Mouse (Mus musculus) neutrophil, adult 83 days (primary cell): ENCODE results near the gene Kcmf1. TPM values are rescaled to one million over a fixed set of nuclear protein-coding genes. Genes with fewer than 3 reads are reported as not detected.

ENCODE experiments used
- total RNA-seq, 2 experiments: library from RNA; stranded (reverse); gene quantifications; one replicate each; pipeline ENCODE4 v1.2.4; 2023

Gene Kcmf1
- 10 to 100 TPM; 41.2 to 42.6 TPM for total RNA-seq

DNA sequence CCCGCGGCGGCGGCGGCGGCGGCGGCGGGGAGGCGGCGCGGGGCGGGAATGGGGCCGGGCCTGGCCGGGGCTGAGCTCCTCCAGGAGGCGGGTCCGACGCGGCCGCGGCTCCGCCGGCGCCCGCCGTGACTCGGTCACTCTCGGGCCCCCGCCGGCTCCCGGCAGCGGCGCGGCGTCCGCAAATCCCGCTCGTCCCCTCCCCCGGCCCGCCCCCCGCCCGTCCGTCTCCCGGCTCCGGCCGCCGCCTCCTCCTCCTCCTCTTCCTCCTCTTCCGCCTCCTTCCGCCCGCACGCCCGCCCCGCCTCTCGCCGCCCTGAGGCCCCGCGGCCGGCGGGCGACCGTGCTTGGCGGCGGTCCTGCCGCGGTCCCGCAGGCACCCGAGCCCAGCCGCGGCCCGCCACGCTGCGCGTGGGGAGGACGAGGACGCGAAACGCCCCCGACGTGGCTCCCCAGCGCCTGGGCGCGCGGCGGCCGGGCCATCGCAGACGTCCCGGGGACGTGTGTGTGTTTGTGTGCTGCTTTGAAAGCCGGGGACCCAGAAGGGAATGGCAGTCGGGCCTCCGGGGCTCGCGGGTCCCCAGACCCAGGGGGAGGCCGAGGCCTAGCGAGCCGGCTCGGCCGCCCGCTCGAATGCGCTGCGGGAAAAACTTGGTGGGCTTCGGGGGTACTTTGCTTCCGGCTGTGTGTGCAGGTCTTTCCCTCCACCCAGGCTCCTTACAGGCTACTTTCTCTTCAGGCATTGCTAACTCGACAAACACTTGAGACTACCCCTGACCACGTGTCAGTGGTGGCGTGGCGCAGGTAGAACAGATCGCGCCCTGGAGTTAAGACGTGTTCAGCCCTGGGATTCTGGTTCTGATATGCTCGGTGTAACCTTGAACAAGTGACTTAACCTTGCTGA lies at the start of gene Kcmf1:
TSS of gene Kcmf1 (minus strand) at position 199 of the 901 bp plus-strand sequence.

Other genes starting within 250 kb of the Kcmf1 start
- gene Tcf7l1, start 110.7 kb downstream of the Kcmf1 start, total RNA-seq: under 1 TPM in 1 of 2 experiments, not detected in 1; 0.35 TPM
- 100 to 1,000 TPM; 838 to 968 TPM for gene Tmsb10, start 58.8 kb upstream of the Kcmf1 start, total RNA-seq